Mouse (Mus musculus): ENCODE measurements around the gene Prok1. TPM values are rescaled to one million over a fixed set of nuclear protein-coding genes. Genes with fewer than 3 reads are reported as not detected.

Prok1 gene
- total RNA-seq (2021): not detected
- long read RNA-seq, partial matches to known transcripts: 0 of 1 reads
- long read RNA-seq, other reads (novel, unspliced or antisense): 1 of 1 reads

DNA sequence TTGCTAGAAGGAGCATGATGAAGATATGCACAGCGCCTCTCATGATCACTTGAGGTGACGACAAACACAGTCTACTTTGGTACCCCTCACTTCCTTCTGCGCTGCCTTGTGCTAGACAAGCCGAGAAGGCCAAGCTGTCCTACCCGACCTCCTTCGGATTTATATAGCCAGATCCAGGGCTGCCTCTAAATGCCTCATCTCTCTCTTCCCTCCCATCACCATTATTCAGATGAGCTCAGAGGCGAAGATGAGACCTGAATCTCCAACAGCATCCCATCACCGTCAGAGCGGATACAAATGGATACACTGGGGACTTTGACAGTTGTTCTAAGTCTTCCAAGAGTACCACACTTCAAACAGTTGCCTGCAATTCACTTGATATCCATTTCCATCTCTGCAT is at the start of gene Prok1:
Prok1 (minus strand) TSS at position 101 of the 400 bp plus-strand sequence.
- DNase-seq (ENCODE audit: low spot score in 2 of 2): no peak

DNA sequence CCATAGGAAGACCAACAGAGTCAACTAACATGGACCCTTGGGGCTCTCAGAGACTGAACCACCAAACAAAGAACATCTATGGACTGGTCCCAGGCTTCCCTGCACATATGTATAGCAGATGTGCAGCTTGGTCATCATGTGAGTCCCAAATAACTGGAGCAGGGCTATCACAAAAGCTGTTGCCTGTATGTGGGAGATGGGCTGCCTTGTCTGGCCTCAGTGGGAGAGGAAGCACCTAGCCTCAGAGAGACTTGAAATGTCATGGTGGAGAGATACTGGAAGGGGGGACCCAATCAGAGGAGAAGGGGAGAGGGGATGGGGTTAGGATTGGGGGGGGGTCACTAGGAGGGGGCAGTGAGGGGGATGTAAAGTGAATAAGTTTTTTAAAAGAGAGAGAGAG is 47.8 kb upstream of the Prok1 start:
- no peak for DNase-seq (ENCODE audit: low spot score in 2 of 2)

DNA sequence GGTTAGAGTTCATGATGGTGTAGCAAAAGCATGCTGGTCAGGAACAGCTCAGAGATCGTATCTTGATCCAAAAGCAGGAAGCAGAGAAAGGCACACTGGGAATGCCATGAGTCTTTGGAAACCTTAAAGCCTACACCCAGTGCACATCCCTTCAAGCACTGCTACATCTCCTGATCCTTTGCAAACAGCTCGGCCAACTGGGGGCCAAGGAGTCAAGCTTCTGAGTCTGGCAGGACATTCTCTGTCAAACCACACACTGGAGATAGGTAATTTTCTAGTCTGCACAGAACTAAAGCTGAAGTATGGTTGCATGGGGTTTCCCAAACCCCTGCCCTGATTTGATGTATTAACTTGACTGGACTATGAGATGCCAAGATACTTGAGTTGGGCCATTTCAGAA is 46.6 kb upstream of the Prok1 start:
- DNase-seq (ENCODE audit: low spot score in 2 of 2): no peak

DNA sequence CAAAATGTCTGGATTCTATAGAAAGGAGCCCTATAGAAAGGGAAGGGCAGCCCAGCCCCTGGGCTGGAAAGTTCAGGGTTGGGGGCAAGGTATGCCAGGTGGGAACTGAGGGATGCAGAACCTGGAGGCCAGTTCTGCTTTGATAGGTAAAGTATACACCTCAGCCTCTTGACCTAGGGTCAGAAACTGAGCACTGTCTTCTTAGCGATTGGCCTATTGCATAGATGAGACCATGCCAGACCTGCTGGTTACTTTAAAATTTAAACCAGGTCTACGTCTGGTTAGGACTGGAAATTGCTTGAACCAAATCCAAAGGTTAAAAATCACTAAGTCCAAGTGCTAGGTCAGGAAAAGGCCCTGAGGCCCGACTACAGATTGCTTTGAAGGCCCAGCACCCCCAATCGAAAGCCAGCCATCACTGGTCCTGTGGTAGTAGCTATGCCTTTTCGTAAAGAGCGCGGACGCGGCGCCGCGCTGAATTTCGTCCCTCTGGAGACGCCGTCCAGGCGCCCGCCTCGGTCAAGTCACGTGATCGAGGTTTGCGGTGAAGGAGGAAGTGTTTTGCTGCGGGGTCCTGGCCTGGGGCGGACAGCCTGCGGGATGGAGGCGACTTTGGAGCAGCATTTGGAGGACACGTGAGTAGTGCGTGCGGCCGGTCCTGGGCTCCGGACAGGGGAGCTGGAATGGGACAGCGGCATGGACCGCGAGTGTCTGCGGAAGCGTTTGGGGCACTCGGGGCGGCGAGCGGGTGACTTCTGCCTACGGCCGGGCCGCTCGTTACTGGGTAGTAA is 39.2 kb upstream of the Prok1 start, which contains the start of gene Lamtor5:
Lamtor5 (plus strand) TSS at position 380 of the 791 bp plus-strand sequence.
- DNase-seq (ENCODE audit: low spot score in 2 of 2): peak; percentile 89 to 91

DNA sequence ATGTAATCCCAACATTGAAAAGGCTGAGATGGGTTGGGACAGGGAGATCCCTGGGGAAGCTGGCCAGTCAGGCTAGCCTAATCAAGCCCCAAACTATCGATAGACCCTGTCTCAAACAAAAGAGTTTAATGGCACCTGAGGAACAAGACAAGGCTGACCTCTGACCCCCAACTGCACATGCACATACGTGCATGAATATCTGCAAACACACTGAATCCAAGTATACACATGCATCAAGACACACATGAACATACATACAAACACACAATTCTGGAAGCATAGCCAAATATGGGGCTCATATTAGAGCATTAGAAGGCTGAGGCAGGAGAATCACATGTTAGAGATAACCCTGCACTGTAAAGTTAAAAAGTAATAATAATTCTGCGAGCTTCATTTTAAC is 37.1 kb upstream of the Prok1 start:
- no peak for DNase-seq (ENCODE audit: low spot score in 2 of 2)

DNA sequence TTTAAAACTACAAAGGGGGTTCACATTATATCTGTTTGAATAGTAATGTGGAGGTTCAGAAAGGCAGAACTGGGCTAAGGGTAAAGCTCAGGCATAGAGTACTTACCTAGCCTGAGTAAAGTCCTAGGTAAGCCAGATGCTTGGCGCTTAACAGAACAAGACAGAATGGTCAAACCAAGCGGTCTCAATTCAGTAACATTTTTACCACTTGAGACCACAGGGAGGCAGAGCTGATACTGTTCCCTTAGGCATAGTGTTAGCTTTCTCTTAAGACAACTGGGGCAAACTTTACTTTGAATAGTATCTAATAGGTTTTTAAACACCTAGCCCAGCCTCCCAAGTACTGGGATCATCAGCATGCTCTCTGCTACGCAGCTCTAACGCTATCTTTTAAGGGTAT is 36.5 kb upstream of the Prok1 start:
- no peak for DNase-seq (ENCODE audit: low spot score in 2 of 2)

DNA sequence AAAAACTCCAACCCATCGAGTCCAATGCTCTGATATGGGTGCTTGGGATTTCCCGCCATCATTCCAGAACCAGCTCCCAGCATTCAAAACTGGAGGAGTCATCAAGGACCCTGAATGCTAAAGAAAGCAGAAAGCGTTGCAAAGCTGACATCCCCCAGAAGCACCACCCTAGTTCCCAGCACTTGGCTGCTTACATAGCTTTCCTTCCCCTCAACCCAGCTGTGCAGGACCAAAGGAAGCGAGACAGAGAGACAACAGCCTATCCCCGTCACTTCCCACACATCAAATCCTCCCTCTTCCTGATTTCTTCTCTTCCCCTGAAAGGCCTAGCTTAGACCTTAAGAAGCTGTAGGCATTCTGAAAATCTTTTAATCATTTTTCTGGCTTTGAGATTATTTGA is 35.8 kb upstream of the Prok1 start:
- no peak for DNase-seq (ENCODE audit: low spot score in 2 of 2)

DNA sequence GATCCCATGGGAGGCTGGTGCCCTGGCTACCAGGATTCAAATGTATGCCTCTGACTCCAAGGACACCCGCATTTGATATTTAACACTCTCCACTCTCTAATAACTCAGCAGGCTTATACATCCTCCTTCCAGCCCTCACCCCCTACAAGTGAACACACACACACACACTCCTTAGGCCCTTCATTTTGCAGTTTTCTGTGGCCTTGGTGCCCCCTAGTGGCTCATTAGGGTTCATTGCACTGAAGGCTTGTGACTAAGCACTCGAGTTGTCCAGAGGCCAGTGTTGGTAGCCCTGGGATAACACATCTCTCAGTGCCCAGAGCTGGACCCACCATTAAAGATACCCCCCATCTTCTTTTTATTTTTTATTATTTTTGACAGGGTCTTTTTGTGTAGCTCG is 34.3 kb upstream of the Prok1 start:
- DNase-seq (ENCODE audit: low spot score in 2 of 2): peak; percentile 72 to 81

DNA sequence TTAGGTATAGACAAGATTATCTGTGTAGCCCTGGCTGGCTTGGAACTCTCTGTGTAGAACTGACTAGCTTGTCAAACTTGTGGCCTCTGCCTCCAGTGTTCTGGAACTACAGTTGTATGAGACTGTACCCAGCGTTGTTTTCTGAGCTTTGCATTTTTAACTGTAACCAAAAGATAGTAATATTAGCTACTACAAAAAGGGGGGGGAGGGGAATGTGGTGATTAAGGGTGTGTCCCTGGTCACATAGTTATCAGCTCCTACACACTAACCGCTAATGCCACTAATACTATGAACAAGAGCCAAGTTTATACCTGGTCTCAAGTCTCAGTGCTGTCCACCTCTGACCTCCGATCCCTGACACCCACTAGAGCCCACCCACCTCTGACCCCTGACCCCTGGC is 32.9 kb upstream of the Prok1 start:
- DNase-seq (ENCODE audit: low spot score in 2 of 2): no peak

DNA sequence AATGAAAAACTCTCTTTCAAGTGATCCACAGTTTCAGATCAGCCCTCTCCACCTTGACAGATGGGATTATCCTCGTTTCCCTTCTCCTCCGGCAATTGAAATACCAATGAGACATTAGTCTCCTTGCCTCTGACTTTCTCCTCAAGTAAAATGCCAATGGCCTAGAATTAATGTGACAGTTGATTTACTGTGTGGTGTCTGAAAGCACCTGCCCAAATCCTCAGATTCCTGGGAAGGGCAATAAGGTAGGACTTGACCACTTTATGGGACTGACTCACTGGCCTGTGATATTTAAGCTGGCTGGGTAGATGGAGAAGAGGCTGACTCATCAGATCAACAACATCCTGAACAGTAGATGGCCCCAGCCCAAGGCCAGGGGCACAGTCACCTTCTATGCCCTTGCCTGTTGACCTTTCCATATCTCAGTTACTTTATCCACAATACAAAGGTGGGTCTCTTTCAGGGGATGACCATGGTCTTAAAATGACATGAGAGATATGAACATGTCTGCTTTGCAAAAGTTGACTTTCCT is 27.4 kb upstream of the Prok1 start:
- no peak for DNase-seq (ENCODE audit: low spot score in 2 of 2)

DNA sequence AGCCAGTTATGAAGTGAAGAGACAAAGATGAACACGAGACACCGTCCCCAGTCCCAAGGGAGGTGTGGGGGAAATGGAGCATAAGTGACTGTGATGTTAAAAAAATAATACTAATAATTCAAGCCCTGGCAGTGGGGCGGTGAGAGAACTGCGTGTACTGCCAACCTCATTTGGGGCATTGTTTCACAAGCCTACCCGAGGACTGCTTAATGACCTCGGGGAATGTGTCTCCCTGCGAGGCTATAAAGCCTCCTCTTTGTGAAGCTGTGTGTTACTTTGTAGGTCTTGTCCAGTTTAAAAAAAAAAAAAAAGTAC is 22.3 kb upstream of the Prok1 start:
- no peak for DNase-seq (ENCODE audit: low spot score in 2 of 2)

DNA sequence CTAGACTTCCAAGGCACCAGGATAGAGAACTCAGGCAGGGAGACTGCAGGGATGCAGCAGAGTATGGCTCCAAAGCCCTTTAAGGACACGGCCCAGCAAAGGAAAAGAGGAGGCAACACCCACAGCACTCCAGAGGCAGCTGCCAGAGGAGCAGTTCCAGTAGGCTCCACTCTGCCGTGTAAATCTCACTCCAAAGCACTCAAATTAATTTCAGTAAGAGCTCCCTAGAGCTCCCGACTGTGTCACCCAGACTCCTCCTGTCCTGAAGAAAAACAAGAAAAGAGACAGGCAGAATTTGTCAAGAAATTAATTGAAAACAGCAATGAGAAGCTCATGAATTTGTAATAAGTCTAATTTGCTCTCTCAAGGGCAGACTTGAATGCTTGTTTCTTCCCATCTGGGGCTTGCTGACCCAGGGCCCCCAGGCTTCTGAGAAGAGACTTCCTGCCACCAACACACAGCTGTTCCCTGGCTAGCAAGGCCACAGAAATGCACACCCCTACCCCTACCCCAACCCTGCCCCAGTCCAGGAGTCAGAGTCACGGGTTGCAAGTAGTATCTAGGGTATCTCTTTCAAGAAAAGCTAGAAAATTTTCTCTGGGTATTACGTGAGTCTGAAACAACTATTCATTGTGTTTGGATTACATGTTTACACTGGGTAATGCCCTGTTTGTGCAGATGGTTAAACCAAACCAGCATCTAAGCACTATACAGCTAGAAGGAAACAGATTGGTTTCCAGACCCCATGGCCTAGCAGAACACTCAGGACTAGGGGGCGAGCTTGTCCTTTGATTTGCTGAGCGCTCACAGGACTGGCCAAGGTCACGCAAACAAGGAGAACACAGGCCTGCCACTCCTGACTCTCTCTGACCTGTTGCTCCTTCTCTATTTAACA is 21.7 kb upstream of the Prok1 start:
- peak in 1 of 2 experiments; percentile 35 for DNase-seq (ENCODE audit: low spot score in 2 of 2)

DNA sequence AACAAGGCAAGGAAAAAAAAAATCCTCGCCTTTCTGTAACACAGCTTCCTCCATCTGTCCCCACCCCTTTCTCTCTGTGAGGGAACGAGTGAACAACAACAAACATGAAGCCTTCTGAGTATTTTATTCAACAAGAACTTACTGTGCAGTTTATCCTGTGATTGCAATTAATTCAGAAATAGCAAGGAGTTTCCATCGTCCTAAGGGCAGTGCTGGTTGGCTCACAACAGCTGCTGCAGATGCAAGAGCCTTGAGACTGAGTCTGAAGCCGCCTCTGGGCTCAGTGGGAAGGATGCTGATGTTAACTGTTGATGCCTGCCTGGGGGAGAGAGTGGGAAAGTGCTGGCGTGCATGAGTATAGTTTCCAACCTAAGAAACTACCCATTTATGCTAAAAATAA is 18.4 kb upstream of the Prok1 start:
- DNase-seq (ENCODE audit: low spot score in 2 of 2): no peak

DNA sequence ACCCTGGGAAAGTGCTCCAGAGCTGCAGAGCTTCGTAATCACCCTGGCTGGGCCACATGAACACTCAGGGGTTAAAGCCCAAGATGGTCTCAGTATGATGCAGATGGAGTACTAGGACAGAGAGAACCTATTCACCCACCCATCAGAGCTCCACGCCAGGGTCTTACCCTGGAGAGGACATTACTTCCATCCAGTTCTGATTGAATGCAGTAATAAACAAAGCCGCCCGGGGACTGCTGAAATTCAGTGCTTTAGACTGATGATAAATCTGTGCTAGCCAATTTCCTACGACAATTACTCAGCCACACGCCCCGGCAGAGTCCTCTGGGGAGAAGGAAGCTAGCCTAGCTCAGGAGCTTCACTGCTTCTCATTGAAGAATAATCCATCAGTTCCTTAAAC is 17.2 kb upstream of the Prok1 start:
- DNase-seq (ENCODE audit: low spot score in 2 of 2): no peak

DNA sequence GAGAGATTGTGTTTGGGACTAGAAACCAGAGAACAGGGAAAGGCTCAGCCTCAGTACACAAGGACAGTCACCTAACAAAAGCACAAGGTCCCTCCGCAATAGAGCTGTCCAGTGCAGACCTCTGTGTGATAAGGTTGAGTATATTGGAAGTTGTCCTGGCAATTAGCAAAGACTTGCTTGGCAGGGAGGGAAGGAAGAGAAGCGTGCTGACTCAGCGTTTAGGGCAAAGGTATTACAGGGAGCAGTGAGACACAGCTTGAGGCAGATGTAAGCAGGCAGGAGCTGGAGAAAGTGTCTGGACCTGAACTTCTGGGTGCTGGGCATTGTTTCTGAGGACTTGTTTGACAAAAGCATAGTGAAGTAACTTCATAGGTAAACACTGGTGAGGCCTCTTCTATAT is 16.5 kb upstream of the Prok1 start:
- no peak for DNase-seq (ENCODE audit: low spot score in 2 of 2)

DNA sequence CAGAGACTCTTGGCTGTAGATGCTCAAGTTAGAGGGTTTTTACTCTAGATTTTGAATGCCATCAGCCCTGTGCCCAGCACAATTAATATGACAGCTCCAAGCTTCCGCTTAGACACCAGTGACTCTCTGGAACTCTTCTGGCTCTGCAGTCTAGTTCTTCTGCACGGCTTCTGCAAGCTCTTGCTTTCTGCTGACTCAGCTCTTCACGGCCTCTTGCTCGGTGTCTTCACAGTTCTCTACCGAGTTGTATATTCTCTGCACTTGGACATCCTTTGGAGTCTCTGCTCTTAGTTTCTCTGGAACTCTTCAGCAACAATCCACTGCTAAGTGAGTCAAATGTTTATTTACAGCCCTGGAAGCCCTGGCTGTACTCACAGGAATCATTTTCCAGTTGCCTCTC is 14.4 kb upstream of the Prok1 start:
- DNase-seq (ENCODE audit: low spot score in 2 of 2): no peak

DNA sequence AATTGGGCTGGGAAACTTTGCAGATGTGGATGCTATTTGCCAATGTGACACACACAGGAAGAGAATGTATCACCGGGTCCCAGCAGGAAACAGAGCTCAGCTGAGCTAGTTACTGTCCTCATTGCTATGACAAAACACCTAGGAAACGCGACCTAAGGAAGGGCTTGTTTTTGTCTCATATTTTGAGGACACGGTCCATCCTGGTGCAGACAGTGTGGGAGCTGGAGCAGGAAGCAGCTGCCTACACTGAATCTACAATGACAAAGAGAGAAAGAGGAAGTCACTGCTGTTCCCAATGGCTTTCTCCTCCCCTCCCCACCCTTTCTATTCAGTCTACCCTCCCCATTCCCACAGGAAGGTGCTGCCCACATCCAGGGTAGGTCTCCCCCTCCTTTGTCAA is 12.5 kb upstream of the Prok1 start:
- no peak for DNase-seq (ENCODE audit: low spot score in 2 of 2)

DNA sequence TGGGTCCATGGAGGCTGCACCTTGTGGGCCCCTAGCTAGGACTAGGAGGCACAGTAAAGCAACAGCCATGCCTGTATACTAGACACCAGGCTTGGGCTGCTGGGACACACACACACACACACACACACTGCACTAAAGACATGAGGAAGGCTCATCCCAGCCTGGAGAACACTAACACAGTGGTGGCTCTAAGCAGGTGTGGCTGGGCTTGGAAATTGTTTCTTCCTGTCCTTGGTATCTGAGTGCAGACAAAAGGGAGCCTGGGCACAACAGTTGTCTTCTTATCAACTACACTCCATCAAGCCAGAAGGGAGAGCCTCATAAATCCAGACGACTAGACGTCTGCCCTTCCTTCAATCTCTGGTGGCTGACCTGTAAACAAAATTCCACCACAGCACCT is 10.8 kb upstream of the Prok1 start:
- DNase-seq (ENCODE audit: low spot score in 2 of 2): no peak

DNA sequence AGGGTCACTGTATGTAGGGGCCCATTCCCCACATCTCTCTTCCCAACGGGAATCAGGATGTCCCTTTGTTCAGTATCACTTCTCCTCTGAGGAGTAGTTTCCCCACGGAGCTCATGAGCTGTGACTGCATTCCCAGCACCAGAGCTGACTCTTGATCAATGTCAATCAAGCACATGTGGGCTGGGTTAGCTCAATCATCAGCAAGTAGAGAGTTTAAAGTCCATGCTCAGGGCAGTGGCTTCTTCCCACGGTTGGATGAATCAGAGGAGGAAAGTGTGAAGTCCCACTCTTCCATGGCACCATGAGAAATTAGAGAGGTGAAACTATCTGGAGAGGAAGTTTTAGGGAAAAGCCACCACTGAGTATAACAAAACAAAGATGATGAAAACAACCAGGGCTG is 9.5 kb upstream of the Prok1 start:
- DNase-seq (ENCODE audit: low spot score in 2 of 2): no peak

DNA sequence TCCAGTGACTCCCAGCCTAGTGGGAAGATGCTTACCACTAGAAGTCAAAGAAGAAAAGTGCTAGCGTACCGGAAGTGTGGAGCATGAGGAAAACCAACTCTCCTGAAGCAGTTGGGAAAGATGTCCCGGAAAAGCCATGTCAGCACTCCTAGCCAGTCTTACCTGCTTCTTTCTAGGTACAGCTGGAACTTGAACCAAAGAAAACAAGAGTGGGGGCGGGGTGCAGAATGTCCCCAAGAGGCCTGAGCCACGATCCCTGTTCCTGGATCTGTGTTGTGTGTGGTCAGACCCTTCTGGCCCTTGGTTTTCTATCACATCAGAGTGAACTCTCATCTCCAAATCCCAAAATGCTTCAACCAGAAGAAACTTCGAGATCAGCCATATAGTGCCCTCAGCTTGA is 7.4 kb upstream of the Prok1 start:
- DNase-seq (ENCODE audit: low spot score in 2 of 2): no peak

DNA sequence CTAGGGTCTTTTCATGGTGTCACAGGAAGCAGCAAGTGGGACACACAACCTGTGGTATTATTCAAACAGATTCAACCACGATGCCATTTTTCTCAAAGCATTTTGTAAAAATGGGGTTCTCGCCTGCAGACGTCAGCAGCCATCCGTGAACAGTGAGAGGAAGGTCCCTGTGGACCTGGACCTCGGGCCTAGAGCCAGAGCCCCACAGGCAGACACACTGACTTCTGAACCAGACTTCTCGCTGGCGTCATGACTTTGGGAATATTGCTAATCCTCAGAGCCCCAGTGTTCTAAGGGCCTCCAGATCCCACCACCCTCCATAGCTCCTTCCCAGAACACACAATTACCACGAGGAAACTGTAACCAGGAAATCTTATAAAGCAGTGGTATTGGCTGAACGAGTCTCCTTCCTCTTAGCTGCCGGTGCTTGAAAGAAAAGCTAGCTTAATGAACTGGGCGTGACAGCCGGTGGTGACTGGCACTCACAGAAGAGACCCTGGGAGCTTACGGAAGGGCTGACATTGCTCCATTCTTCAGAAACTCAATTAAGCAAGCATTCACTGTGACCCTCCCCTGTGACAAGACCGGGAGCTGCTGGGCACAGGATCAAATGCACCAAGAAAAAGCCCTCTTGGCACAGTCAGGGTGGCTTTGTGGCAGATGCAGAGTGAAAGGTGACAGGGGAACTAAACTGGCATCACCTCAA is 2.0 kb upstream of the Prok1 start:
- no peak for DNase-seq (ENCODE audit: low spot score in 2 of 2)
